Mouse (Mus musculus) ES-CJ7 (cell line): ENCODE results near the gene Sar1b.

ENCODE experiments used
- DNase-seq: peaks from one replicate; pipeline ENCODE4 v3.0.0; 2011; ENCODE audit warnings: low read depth, low spot score

The Sar1b gene

DNA sequence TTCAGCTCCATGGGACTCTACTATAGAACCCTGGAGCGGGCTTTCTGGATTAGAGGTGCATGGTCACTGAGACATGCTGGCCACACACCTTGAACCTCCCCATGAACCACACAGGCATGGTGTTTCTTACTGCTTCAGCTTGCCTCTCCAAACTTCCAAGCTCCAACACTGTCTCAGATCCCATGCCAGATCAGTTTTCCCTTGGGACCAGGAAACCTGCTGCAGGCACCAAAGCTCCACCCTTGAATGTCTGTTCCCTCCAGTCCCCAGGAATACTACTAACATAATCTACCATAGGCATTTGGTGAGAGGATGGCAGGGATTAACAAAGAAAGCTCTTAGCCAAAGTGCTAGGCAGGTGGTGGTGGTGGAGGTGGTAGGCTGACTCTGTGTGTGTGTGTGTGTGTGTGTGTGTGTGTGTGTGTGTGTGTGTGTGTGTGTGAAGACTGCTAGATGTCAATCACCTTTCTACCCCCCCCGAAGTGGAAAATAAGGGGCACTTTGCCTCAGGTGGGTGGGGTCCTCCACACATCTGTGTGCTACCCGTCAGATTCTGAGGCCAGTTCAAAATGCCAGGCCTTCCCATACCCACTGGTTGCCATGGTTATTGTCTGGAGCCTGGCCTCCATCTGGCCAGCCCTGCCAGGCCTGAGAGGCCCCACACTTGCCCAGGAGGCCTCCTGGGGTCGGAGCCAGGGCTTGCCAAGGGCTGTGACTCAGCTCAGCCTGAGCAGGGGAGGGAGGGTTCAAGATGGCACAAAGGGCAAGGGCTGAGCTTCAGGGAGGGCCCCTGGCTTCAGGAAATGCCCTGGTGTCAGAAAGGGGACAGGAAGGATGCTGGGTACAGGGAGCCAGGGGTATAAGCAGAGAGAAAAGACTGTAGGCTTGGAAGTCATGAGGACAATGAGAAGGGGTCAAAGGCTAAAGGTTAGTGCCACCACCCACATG is 68.7 kb downstream of the Sar1b start:
- DNase-seq = no peak

DNA sequence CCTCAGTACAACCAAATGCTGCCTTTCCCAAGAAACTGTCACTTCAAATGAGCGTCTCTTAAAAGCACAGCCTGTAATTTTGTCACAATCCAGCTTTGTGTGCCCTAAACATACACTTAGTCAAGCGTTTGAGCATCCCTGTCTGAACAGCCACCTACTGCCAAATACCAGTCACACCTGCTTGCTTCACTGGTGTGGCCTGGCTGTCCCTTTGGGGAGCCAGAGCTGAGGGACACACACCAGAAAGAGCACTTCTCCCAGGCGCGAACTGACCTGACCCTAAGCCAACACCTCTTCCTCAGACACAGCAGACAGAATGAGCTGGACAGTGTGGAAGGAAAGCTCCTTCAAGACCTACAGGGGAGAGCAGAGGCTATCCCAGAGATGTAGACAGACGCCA is 69.5 kb downstream of the Sar1b start:
- DNase-seq = no peak

DNA sequence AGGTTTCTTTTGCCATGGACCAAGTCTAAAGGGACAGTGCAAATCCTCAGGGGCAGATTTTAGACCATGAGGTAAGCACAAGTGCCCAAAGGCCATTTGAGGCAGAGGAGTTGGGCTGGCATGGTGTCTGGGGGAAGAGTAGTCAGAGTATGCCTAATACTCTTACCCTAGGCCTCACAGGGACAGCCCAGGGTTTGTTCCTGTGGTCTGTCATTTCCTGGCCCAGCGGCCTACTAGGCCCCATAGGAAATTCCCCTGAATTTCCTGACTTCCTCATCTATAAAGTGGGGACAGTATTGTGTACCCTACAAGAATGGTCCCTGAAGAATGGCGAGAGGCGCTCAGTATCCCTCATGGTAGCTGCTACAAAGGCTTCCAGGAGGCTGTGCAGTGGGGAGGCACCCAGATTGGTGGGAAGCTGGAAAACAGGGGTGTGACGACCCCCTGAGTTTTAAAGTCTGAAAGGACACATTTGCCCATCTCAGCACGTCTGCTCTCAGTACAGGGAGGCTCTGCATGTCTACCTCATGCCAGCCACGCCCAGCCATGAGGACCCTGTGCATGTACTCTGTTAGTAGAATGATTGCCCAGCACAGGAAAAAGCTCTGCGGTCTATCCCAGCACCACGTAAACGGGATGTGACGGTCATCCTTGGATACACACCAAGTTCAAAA is 70.0 kb downstream of the Sar1b start:
- no peak for DNase-seq

DNA sequence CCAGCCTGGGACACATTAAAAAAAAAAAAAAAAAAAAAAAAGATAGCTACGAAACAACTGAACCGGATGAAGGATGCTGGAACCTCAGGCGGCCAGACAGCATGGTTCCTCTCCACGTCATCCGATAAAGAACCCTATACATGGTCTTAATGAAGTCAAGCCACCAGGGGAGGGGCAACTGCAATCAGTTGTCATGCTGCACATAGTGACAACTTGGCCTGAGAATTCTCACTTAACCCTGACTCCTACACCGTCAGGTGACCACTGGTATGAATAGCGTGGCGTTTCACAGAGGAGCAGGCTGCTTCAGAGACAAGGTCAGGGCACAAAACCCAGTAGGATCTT is 70.6 kb downstream of the Sar1b start:
- DNase-seq = no peak

DNA sequence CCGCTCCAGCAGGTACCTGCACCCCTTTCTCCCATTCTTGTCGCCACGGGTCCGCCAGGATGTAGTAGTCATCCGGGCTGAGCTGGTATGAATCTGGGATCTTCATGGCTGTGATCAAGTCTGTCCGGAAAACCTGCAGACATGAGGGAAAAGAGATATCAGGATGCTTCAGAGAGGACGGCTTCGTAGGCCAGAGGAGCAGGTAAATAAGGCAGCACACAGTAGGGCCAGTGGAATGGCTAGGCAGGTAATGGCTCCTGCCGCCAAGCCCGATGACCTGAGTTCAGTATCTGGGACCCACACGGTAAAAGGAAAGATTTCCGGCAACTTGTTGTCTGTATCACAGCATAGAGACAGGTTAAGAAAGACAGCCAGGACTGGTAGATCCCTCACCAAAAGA is 72.1 kb downstream of the Sar1b start:
- no peak for DNase-seq

DNA sequence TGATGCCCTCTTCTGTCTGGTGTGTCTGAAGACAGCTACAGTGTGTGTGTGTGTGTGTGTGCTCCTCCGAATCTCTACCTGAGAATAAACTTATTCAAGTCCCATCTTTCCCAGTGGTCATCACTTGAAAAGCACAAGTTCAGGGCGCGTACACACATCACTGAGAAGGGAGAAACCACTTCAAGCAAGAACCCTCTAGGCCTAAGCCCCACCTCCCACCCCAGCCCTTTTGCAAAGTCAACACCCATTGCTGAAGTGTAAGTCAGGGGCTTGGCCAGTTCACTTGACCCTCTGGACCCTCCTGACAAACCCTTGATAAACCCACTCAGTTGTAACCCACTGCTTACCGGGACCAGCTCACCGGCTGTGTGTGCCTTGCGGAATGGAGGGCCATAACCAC is 73.0 kb downstream of the Sar1b start:
- DNase-seq = no peak

DNA sequence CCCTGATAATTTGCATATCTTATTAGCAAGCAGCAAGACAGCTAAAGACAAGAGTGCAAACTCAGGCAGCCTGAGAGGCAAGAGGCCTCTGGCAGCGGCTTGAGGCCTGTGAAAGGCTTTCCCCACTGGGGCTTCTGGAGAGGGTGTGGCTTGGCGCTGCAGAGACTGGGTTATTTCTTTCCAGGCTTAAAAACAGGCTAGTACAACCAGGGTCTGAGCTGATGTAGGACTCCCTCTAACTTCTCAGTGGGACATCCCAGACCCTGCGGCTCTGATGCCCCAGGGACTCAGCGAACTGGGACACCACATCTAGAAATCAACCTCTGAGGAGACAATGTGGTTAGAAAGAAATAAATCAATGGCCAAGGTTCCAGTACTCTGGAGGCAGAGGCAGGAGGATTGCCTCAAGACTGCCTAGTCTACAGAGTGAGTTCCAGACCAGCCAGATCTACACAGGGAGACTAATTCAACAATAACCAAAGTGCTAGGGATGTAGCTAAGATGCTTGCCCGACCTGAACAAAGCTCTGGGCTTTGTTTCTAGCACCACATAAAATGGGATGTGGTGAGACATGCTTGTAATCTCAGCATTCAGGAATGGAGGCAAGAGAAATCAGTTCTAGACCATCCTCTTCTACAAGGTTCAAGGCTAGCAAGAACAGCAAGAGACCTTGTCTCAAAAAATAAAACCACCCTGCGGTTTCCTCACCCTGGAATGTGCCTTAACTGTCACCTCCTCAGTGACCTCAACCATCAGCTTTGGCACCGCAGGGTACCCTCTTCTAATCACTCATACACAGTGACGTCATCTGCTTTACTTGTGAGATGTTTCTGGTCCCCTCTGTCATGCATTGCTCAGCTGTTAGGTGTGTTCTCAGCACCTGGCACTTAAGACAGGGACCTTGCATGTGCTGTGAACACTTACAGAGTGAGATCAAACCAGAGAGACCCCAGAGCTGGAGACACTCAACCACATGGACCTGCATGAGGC is 74.0 kb downstream of the Sar1b start:
- DNase-seq = no peak

DNA sequence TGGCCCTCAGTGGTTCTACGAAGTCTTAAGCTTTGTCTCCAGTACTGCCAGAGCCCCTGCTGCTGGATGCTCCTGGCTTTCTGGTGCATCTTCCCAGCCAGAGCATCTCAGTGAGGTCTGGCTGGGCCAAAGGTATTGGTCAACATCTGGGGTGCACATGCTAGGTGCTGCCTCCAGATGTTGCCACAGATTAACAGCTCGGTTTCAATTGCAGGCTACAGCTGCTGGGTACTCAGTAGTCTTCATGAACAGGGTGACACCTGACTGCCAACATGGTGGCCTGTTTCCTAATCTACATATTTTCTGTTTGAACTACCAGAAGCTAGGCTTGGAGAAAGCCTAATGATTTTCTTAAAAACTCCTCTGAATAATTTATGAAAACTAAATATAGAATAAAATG is 75.6 kb downstream of the Sar1b start:
- no peak for DNase-seq

GRCm38 (mm10) chr11:51839973-51840372 is 76.5 kb downstream of the Sar1b start:
- DNase-seq = no peak

GRCm38 (mm10) chr11:51840657-51841056 is 77.2 kb downstream of the Sar1b start:
- no peak for DNase-seq

- DNase-seq = no peak
Measured at GRCm38 (mm10) chr11:51841149-51841548, 77.7 kb downstream of the Sar1b start.
